Mouse (Mus musculus): Measurements from ENCODE around the gene Acbd6. TPM values are rescaled to one million over a fixed set of nuclear protein-coding genes. Genes with fewer than 3 reads are reported as not detected.

The Acbd6 gene
- polyA plus RNA-seq, 1 experiment from 2014 or later = 64.5 TPM

- H3K9me3 ChIP-seq (ENCODE audit: low read length) = peaks cover 4% of the 10 kb centered on the region; the same call in 1 of the 2 replicates
- no peak overlapping the region for H3K4me3 ChIP-seq (ENCODE audit: low read length)
- no peaks in the 10 kb centered on the region for H3K36me3 ChIP-seq (ENCODE audit: insufficient read depth, low read length)
- no peak for ATAC-seq (ENCODE audit: low FRiP score, low TSS enrichment)
- H3K4me1 ChIP-seq (ENCODE audit: insufficient read depth, low read length) = peaks cover 24% of the 10 kb centered on the region
- H3K9ac ChIP-seq (replicated peaks; ENCODE audit: low read length) = no peak overlapping the region
- no peak overlapping the region for H3K27ac ChIP-seq (ENCODE audit: low read length)
- no peaks in the 10 kb centered on the region; the same call in 1 of the 2 replicates for H3K27me3 ChIP-seq (ENCODE audit: insufficient read depth, low read length)
- 16% methylated on average over 8 of the region's 8 CpGs for WGBS
- no peak overlapping the region for H3K4me2 ChIP-seq (replicated peaks; ENCODE audit: low read depth, low read length)
Observed at GRCm38 (mm10) chr1:155527787-155528158, 30.1 kb upstream of the Acbd6 start.

GRCm38 (mm10) chr1:155528405-155529119 is 29.4 kb upstream of the Acbd6 start:
- Histone ChIP-seq H3K4me2 (replicated peaks; ENCODE audit: low read depth, low read length) (no peak overlapping the region), H3K27ac (ENCODE audit: low read length) (no peak overlapping the region), H3K36me3 (ENCODE audit: insufficient read depth, low read length) (no peaks in the 10 kb centered on the region), H3K9me3 (ENCODE audit: low read length) (peaks cover 4% of the 10 kb centered on the region; the same call in 1 of the 2 replicates), H3K4me1 (ENCODE audit: insufficient read depth, low read length) (peaks cover 24% of the 10 kb centered on the region), H3K4me3 (ENCODE audit: low read length) (no peak overlapping the region), H3K9ac (replicated peaks; ENCODE audit: low read length) (no peak overlapping the region), H3K27me3 (ENCODE audit: insufficient read depth, low read length) (no peaks in the 10 kb centered on the region; the same call in 1 of the 2 replicates)
- WGBS = 31% methylated on average over 11 of the region's 11 CpGs
- no peak for ATAC-seq (ENCODE audit: low FRiP score, low TSS enrichment)

- WGBS = 76% methylated on average over 19 of the region's 19 CpGs
- peaks cover 24% of the 10 kb centered on the region for H3K4me1 ChIP-seq (ENCODE audit: insufficient read depth, low read length)
- H3K9ac ChIP-seq (replicated peaks; ENCODE audit: low read length) = no peak overlapping the region
- no peak overlapping the region for H3K27ac ChIP-seq (ENCODE audit: low read length)
- no peaks in the 10 kb centered on the region; the same call in 1 of the 2 replicates for H3K27me3 ChIP-seq (ENCODE audit: insufficient read depth, low read length)
- peaks cover 4% of the 10 kb centered on the region; the same call in 1 of the 2 replicates for H3K9me3 ChIP-seq (ENCODE audit: low read length)
- H3K4me2 ChIP-seq (replicated peaks; ENCODE audit: low read depth, low read length) = no peak overlapping the region
- ATAC-seq (ENCODE audit: low FRiP score, low TSS enrichment) = peak; percentile 33; the same call in 1 of the 2 replicates
- H3K36me3 ChIP-seq (ENCODE audit: insufficient read depth, low read length) = no peaks in the 10 kb centered on the region
- H3K4me3 ChIP-seq (ENCODE audit: low read length) = no peak overlapping the region
Observed at GRCm38 (mm10) chr1:155529120-155529963, 28.6 kb upstream of the Acbd6 start.

GRCm38 (mm10) chr1:155530561-155531457 is 27.1 kb upstream of the Acbd6 start:
- no peak for ATAC-seq (ENCODE audit: low FRiP score, low TSS enrichment)
- Histone ChIP-seq H3K27ac (ENCODE audit: low read length) (no peak overlapping the region), H3K4me2 (replicated peaks; ENCODE audit: low read depth, low read length) (peak overlapping the region; percentile 27; the same call in 1 of the 2 replicates), H3K9me3 (ENCODE audit: low read length) (peaks cover 4% of the 10 kb centered on the region; the same call in 1 of the 2 replicates), H3K4me3 (ENCODE audit: low read length) (no peak overlapping the region), H3K4me1 (ENCODE audit: insufficient read depth, low read length) (peaks cover 24% of the 10 kb centered on the region), H3K9ac (replicated peaks; ENCODE audit: low read length) (no peak overlapping the region), H3K36me3 (ENCODE audit: insufficient read depth, low read length) (no peaks in the 10 kb centered on the region), H3K27me3 (ENCODE audit: insufficient read depth, low read length) (no peaks in the 10 kb centered on the region; the same call in 1 of the 2 replicates)
- WGBS = 55% methylated on average over 21 of the region's 21 CpGs

GRCm38 (mm10) chr1:155532396-155532795 is 25.5 kb upstream of the Acbd6 start:
- H3K9ac ChIP-seq (replicated peaks; ENCODE audit: low read length) = no peak overlapping the region
- H3K27ac ChIP-seq (ENCODE audit: low read length) = no peak overlapping the region
- peaks cover 19% of the 10 kb centered on the region for H3K4me1 ChIP-seq (ENCODE audit: insufficient read depth, low read length)
- H3K36me3 ChIP-seq (ENCODE audit: insufficient read depth, low read length) = no peaks in the 10 kb centered on the region
- WGBS = 95% methylated on average over 5 of the region's 5 CpGs
- no peak overlapping the region for H3K4me3 ChIP-seq (ENCODE audit: low read length)
- no peak for ATAC-seq (ENCODE audit: low FRiP score, low TSS enrichment)
- H3K9me3 ChIP-seq (ENCODE audit: low read length) = peaks cover 4% of the 10 kb centered on the region; the same call in 1 of the 2 replicates
- H3K27me3 ChIP-seq (ENCODE audit: insufficient read depth, low read length) = no peaks in the 10 kb centered on the region; the same call in 1 of the 2 replicates
- no peak overlapping the region for H3K4me2 ChIP-seq (replicated peaks; ENCODE audit: low read depth, low read length)

GRCm38 (mm10) chr1:155532833-155533688 is 24.9 kb upstream of the Acbd6 start:
- WGBS = 54% methylated on average over 9 of the region's 9 CpGs
- no peaks in the 10 kb centered on the region for H3K36me3 ChIP-seq (ENCODE audit: insufficient read depth, low read length)
- H3K27ac ChIP-seq (ENCODE audit: low read length) = no peak overlapping the region
- no peak overlapping the region for H3K4me2 ChIP-seq (replicated peaks; ENCODE audit: low read depth, low read length)
- H3K27me3 ChIP-seq (ENCODE audit: insufficient read depth, low read length) = no peaks in the 10 kb centered on the region; the same call in 1 of the 2 replicates
- H3K9ac ChIP-seq (replicated peaks; ENCODE audit: low read length) = no peak overlapping the region
- peaks cover 12% of the 10 kb centered on the region for H3K4me1 ChIP-seq (ENCODE audit: insufficient read depth, low read length)
- H3K4me3 ChIP-seq (ENCODE audit: low read length) = no peak overlapping the region
- ATAC-seq (ENCODE audit: low FRiP score, low TSS enrichment) = no peak
- H3K9me3 ChIP-seq (ENCODE audit: low read length) = peaks cover 4% of the 10 kb centered on the region; the same call in 1 of the 2 replicates

GRCm38 (mm10) chr1:155533689-155533965 is 24.3 kb upstream of the Acbd6 start:
- WGBS = 66% methylated on average over 3 of the region's 3 CpGs
- Histone ChIP-seq H3K4me2 (replicated peaks; ENCODE audit: low read depth, low read length) (no peak overlapping the region), H3K9me3 (ENCODE audit: low read length) (peaks cover 4% of the 10 kb centered on the region; the same call in 1 of the 2 replicates), H3K36me3 (ENCODE audit: insufficient read depth, low read length) (no peaks in the 10 kb centered on the region), H3K27ac (ENCODE audit: low read length) (no peak overlapping the region), H3K4me1 (ENCODE audit: insufficient read depth, low read length) (0 out of 2 replicates have a peak, but pooled peaks cover 8% of the 10 kb centered on the region), H3K4me3 (ENCODE audit: low read length) (no peak overlapping the region), H3K27me3 (ENCODE audit: insufficient read depth, low read length) (no peaks in the 10 kb centered on the region; the same call in 1 of the 2 replicates), H3K9ac (replicated peaks; ENCODE audit: low read length) (no peak overlapping the region)
- ATAC-seq (ENCODE audit: low FRiP score, low TSS enrichment) = no peak

GRCm38 (mm10) chr1:155537005-155537642 is 20.8 kb upstream of the Acbd6 start:
- 5% methylated on average over 2 of the region's 2 CpGs for WGBS
- ATAC-seq (ENCODE audit: low FRiP score, low TSS enrichment) = no peak
- Histone ChIP-seq H3K27me3 (ENCODE audit: insufficient read depth, low read length) (no peaks in the 10 kb centered on the region), H3K4me1 (ENCODE audit: insufficient read depth, low read length) (no peaks in the 10 kb centered on the region), H3K9me3 (ENCODE audit: low read length) (no peaks in the 10 kb centered on the region), H3K4me3 (ENCODE audit: low read length) (no peak overlapping the region), H3K9ac (replicated peaks; ENCODE audit: low read length) (no peak overlapping the region), H3K36me3 (ENCODE audit: insufficient read depth, low read length) (no peaks in the 10 kb centered on the region), H3K27ac (ENCODE audit: low read length) (no peak overlapping the region), H3K4me2 (replicated peaks; ENCODE audit: low read depth, low read length) (no peak overlapping the region)
